Mouse (Mus musculus): Measurements from ENCODE around the gene Dscaml1.

Gene Dscaml1

GRCm38 (mm10) chr9:45501963-45502641 lies 75.7 kb downstream of the Dscaml1 start:
- no peak for ATAC-seq (ENCODE audit: insufficient number of reproducible peaks, low FRiP score, low TSS enrichment)

- no peak for ATAC-seq (ENCODE audit: insufficient number of reproducible peaks, low FRiP score, low TSS enrichment)
These were observed 78.5 kb downstream of the Dscaml1 start for GRCm38 (mm10) chr9:45504977-45505376.

- no peak for ATAC-seq (ENCODE audit: insufficient number of reproducible peaks, low FRiP score, low TSS enrichment)
These were observed 79.1 kb downstream of the Dscaml1 start for GRCm38 (mm10) chr9:45505487-45505939.

- no peak for ATAC-seq (ENCODE audit: insufficient number of reproducible peaks, low FRiP score, low TSS enrichment)
These were observed 81.1 kb downstream of the Dscaml1 start for GRCm38 (mm10) chr9:45507482-45507881.

- no peak for ATAC-seq (ENCODE audit: insufficient number of reproducible peaks, low FRiP score, low TSS enrichment)
These were observed 84.5 kb downstream of the Dscaml1 start for GRCm38 (mm10) chr9:45510806-45511546.

- ATAC-seq (ENCODE audit: insufficient number of reproducible peaks, low FRiP score, low TSS enrichment): no peak
These were observed 91.7 kb downstream of the Dscaml1 start for GRCm38 (mm10) chr9:45517993-45518705.

DNA sequence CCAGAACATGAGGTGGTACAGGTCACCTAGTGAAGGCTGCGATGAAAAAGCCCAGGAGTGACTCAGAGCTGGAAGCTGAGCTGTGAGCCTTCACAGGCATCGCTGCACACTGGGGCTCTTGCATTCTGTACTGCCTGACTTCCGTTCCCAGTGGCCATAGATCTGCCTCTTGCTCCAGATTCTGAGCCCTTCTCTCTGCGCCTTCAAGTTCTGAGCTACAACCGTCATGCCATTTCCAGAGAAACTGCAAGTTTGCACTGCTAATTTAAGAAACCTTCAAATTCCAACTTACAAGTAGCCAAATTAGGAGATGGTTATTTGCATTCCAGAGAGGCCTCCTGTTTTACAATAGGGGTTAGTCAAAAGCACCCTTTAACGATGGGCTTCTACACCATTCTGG lies 93.4 kb downstream of the Dscaml1 start:
- no peak for ATAC-seq (ENCODE audit: insufficient number of reproducible peaks, low FRiP score, low TSS enrichment)

DNA sequence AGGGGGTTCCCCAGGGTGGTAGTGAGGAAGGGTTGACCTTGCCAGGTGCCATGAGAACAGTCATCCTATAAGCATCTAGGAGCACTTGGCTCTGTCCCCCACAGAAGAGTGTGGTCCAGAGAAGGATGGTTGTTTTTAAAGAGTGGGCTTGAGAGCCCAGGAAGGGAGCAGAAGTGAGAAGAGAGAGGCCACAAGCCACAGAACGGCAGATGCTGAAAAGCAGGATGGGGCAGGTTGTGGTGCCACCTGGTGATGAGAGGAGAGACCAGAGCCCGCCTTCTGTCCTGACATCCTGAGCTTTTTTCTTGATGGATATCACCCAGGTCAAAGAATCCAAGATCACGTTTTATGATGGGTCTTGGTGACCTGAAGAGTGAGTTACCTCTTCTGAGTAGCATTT lies 96.4 kb downstream of the Dscaml1 start:
- ATAC-seq (ENCODE audit: insufficient number of reproducible peaks, low FRiP score, low TSS enrichment): no peak

DNA sequence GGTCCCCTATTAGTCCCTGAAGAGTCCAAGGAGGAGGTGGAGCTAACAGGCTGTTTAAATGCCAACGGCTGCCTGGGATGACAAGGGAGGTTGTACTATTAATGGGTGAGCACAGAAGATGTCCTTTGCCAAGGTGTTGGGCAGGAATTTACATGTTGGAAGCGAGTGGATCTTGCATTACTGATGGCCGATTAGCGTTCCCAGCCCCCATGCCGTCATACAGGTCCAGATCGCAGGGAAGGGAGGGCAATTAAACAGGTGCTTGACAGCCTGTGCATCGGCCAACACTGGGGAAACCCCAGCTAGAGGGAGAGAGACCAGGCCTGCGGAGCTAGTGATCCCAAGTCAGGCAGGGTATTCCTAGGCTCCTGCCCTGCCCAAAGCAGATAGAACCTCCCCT lies 98.1 kb downstream of the Dscaml1 start:
- no peak for ATAC-seq (ENCODE audit: insufficient number of reproducible peaks, low FRiP score, low TSS enrichment)

- no peak for ATAC-seq (ENCODE audit: insufficient number of reproducible peaks, low FRiP score, low TSS enrichment)
These were observed 106.8 kb downstream of the Dscaml1 start for GRCm38 (mm10) chr9:45533253-45533652.

DNA sequence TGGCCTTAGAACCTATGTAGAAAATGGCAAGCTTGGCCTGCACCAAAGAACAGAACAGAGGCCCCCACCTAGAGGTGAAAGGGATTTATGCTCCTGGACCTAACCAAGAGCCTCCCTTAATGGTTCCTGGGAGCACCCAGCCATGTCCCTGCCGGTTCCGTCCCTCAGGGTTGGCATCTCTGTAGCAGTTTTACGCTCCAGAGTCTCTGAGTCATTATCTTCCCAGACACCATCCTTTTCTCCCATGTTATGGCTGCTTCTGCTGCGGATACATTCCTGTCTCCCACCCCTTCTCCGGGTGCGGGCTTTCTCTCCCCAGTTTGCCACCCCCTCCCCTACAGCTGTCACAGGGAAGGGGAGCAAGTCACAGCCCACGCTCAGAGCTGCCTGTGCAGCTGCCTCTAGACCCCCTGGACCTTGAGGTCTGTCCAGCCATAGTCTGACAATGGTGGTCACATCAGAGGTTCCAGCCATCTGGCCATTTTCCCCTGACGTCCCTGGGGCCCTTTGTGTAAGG lies 108.1 kb downstream of the Dscaml1 start:
- ATAC-seq (ENCODE audit: insufficient number of reproducible peaks, low FRiP score, low TSS enrichment): no peak

GRCm38 (mm10) chr9:45537649-45538048 lies 111.2 kb downstream of the Dscaml1 start:
- ATAC-seq (ENCODE audit: insufficient number of reproducible peaks, low FRiP score, low TSS enrichment): no peak

DNA sequence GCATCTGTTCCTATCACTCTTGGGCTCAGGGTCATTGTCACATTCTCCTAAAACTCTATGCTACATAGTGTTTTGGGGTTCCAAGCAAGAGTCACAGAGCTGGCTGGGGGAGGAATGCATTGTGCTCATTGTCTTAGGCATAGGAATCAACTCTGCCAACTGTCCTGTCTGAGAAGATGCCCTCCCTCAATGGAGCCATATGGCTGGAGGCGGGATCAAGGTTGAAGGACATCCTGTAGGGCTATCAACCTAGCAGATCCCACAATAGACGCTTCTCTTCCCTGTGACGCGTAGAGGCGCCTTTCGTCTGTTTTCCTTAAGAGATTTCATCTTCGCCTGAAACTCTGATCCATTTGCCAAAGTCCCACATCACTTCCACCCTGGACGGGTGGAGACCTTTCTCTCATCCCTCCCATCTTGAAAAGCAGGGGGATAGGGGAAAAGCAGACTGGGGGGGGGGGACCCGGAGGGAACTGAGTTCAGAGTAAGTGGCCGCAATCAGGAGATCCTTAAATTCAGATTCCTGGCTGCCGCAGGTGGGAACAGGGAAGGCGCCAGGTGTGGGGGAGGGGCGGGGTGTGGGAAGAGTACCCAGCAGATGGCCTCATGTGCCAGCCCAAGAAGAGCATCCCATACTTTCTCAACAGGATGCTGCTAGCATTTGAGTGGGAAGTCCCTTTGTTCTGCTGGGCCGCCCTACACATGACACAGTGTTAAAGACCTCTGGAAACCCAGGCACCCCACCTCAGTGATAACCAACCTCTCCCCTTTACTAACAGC lies 113.0 kb downstream of the Dscaml1 start:
- peak; percentile 69; the same call in 1 of the 2 replicates for ATAC-seq (ENCODE audit: insufficient number of reproducible peaks, low FRiP score, low TSS enrichment)

- ATAC-seq (ENCODE audit: insufficient number of reproducible peaks, low FRiP score, low TSS enrichment): no peak
These were observed 119.7 kb downstream of the Dscaml1 start for GRCm38 (mm10) chr9:45546024-45546638.

- no peak for ATAC-seq (ENCODE audit: insufficient number of reproducible peaks, low FRiP score, low TSS enrichment)
These were observed 120.6 kb downstream of the Dscaml1 start for GRCm38 (mm10) chr9:45546902-45547578.

DNA sequence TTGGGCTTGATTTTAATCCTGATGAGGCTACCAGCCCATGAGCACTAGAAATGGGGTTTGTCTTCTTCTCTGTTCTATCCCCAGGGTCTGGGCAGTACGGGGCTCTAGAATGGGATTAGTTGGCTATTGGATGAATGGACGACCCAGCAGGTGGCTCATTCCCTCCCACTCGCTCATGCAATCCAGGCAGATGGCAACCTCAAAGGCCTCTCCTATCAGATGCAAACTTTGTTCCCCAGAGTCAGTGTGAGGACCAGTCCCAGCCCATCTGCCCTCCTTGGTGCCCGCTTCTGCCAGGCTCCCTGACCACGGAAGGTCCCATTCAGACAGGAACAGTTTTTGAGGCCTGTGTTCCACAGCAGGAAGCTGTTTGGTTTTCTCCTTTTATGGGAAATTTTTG lies 123.4 kb downstream of the Dscaml1 start:
- no peak for ATAC-seq (ENCODE audit: insufficient number of reproducible peaks, low FRiP score, low TSS enrichment)

DNA sequence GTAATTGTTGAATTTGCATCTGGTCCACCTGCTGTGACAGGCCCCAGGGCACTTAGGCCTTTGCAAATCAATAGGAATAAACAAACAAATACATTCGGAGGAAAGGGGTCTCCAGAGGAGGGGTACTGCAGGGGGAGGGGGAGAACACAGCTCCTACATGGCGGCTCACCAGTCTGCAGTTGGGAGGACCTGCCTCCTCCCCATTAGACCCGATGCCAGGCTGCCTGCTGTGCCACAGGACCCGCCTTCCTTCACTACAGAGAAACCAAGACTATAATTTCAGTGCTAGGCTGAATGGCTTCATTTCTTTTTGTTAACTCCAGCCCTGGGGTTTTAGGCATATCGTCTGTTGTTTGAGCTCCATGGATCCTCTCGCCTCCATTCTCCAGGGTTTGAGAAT lies 123.8 kb downstream of the Dscaml1 start:
- no peak for ATAC-seq (ENCODE audit: insufficient number of reproducible peaks, low FRiP score, low TSS enrichment)

DNA sequence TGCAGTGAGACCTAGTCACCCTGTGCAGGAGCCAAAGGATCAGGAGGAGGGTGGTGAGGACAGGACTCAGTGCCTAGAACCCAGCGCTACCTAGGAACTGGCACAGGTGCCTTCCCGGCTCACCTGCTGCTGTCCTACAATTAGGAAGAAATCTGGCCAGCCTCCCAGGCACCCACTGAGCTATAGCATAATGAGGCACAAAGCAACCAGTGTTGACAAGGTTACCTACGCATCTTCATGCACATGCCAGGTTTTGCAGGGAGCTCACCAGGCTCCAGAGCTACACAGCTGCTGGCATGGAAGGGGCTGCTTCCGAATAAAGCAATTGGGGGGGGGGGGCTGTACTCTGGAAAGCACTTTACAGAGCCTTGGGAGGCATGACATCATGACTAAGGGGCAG lies 124.2 kb downstream of the Dscaml1 start:
- ATAC-seq (ENCODE audit: insufficient number of reproducible peaks, low FRiP score, low TSS enrichment): peak; percentile 73; the same call in 1 of the 2 replicates
